Mouse (Mus musculus): ENCODE data around the gene Rbmx. TPM values are rescaled to one million over a fixed set of nuclear protein-coding genes. Genes with fewer than 3 reads are reported as not detected.

Rbmx gene
- 0.97 and 1.1 TPM in 2 replicates for polyA plus RNA-seq (2012)

DNA sequence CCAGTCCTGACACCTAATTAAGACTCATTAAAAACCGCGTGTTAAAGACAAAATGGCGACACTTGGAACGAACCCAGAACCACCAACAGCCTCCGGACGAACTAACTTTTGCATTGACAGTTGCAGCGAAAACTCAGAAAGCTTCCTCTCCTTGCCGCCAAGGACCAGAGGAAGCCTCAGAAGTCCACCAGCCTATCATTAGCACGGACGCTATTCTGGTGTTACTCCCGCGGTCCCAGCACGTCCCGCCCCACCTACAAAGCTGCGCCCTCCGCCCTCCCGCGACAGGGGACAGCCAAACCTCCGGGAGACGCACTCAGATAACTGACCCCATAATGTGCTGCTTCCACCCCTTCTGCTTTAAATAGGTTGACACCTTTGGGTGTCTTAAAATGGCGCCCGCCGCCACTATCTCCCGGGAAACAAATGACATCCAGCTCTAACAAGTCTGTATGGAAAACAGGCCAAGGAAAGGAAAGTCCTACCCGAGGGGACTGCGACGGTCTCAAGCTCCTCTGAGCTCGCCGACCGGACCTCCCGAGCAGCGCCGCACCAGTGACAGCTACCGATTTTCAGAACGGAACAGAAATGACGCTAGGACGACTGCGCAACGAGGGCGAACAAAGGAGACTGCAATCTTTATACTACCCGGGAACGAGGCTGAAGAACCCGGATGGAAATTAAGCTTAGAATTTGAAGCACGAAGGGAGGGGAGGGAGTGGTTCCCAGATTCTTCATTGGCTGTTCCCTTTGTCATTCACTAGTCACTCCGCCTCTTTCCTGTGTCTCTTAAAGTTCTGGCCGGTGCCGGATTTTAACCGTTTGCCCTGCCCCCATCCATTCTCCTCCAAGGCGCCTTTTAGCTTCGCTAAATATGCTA, at the start of gene Rbmx:
TSS of gene Rbmx (minus strand) at position 670 of the 880 bp plus-strand sequence.
- Histone ChIP-seq H3K36me3 (ENCODE audit: control insufficient read depth) (peaks cover 31% of the 10 kb centered on the region), H3K27me3 (ENCODE audit: control insufficient read depth) (no peaks in the 10 kb centered on the region), H3K9me3 (ENCODE audit: control insufficient read depth, low read length) (0 out of 2 replicates have a peak, but pooled peaks cover 3% of the 10 kb centered on the region), H3K4me1 (ENCODE audit: control insufficient read depth) (peaks cover 6% of the 10 kb centered on the region), H3K4me3 (replicated peaks) (peak within 1 kb of the TSS; percentile 81)
- TF ChIP-seq GATA1 (IDR thresholded peaks at IDR 0.05; ENCODE audit: low read length) (no peak), TAL1 (IDR thresholded peaks at IDR 0.05; ENCODE audit: low read length) (no peak)

DNA sequence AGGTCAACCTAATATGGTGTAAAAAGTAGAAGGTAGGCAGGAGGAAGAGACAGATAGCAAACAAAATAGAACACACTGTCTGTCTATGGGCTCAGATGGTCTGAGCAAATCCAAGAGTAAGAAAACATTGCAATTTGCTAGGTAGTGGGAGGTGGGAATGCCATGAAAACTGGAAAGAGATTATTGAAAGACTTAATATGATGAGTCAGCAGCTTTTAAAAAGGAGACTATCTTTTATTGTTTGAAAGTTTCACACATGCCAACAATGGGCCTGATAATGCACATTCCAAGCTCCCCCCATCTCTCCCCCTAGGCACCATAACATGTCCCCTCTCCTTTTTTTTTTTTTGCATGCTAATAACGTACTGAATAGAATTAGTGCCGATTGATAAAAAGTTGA, 41.1 kb upstream of the Rbmx start:
- no peak for TF ChIP-seq GATA1 (IDR thresholded peaks at IDR 0.05; ENCODE audit: low read length)
- TF ChIP-seq TAL1 (IDR thresholded peaks at IDR 0.05; ENCODE audit: low read length) = no peak
- Histone ChIP-seq H3K36me3 (ENCODE audit: control insufficient read depth) (no peaks in the 10 kb centered on the region), H3K27me3 (ENCODE audit: control insufficient read depth) (no peaks in the 10 kb centered on the region), H3K4me3 (replicated peaks) (no peak overlapping the region), H3K4me1 (ENCODE audit: control insufficient read depth) (no peaks in the 10 kb centered on the region), H3K9me3 (ENCODE audit: control insufficient read depth, low read length) (no peaks in the 10 kb centered on the region)

DNA sequence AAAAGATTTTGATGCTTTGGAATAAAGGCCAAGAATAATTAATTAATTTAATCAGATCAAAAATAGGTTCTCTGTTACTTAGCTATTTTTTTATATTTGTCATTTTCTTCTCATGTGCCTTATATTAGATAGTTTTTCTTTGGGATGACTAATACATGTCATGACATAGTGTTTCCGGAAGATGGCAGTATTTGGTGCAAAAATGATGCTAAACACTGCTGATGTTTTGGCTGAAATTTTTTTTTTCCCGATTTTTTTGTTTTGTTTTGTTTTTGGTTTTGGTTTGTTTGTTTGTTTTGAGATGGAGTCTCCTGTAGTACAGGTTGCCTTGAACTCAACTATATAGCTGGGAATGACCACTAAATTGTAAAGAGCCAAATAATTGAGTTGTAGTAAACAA, 38.8 kb upstream of the Rbmx start:
- H3K36me3 ChIP-seq (ENCODE audit: control insufficient read depth) = no peaks in the 10 kb centered on the region

DNA sequence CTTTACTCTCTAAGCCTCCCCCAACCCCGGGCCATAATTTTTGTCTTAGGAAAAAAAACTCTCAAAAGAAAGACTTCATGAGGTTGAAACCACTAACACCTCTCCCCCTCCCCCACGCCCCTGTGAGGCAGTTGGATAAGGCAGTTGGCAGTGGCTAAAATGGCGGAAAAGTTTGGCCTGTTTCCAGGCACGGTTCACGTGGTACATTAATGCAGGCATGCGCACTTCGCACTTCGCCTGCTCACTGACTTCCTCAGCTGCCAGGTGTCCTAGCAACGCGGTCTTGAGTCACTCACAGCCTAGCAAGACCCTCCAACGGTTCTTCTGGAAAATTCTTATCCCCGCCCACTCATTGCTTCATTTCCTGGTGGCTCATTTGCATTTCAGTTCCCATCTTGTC, 15.9 kb upstream of the Rbmx start, which contains the start of gene Gm364:
TSS of gene Gm364 (plus strand) at position 386 of the 400 bp plus-strand sequence.
- H3K4me1 ChIP-seq (ENCODE audit: control insufficient read depth) = no peaks in the 10 kb centered on the region
- no peak for TF ChIP-seq TAL1 (IDR thresholded peaks at IDR 0.05; ENCODE audit: low read length)
- TF ChIP-seq GATA1 (IDR thresholded peaks at IDR 0.05; ENCODE audit: low read length) = no peak
- H3K36me3 ChIP-seq (ENCODE audit: control insufficient read depth) = no peaks in the 10 kb centered on the region
- no peak within 1 kb of the TSS for H3K4me3 ChIP-seq (replicated peaks)
- H3K9me3 ChIP-seq (ENCODE audit: control insufficient read depth, low read length) = peaks cover 2% of the 10 kb centered on the region; the same call in 1 of the 2 replicates
- peaks cover 3% of the 10 kb centered on the region; the same call in 1 of the 2 replicates for H3K27me3 ChIP-seq (ENCODE audit: control insufficient read depth)

More for the DNA sequence above, 38.8 kb upstream of the Rbmx start:
- Histone ChIP-seq H3K4me3 (replicated peaks) (no peak overlapping the region), H3K9me3 (ENCODE audit: control insufficient read depth, low read length) (no peaks in the 10 kb centered on the region), H3K27me3 (ENCODE audit: control insufficient read depth) (no peaks in the 10 kb centered on the region), H3K4me1 (ENCODE audit: control insufficient read depth) (no peaks in the 10 kb centered on the region)
- no peak for TF ChIP-seq GATA1 (IDR thresholded peaks at IDR 0.05; ENCODE audit: low read length)
- no peak for TF ChIP-seq TAL1 (IDR thresholded peaks at IDR 0.05; ENCODE audit: low read length)

DNA sequence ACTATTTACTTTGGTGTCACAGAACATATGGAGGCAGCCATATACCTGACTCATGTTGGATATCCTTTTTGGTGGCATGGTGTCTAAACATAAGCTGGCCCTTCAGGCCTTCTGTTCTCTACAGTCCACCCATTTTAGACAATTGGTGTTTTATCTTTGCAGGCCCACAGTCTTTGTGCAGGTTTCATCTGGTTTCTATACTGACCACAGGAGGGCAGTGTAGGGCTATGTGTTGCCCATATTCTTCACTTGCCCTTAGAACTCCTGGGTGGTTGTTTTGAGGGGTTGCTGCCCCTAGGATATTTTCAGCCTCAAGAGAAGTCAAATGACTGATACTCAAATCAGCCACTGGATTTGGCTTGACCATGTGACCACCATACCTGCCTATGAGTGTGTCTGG, 10.8 kb upstream of the Rbmx start:
- H3K9me3 ChIP-seq (ENCODE audit: control insufficient read depth, low read length) = no peaks in the 10 kb centered on the region
- H3K4me1 ChIP-seq (ENCODE audit: control insufficient read depth) = no peaks in the 10 kb centered on the region
- TF ChIP-seq TAL1 (IDR thresholded peaks at IDR 0.05; ENCODE audit: low read length) (no peak), GATA1 (IDR thresholded peaks at IDR 0.05; ENCODE audit: low read length) (no peak)
- H3K36me3 ChIP-seq (ENCODE audit: control insufficient read depth) = no peaks in the 10 kb centered on the region
- H3K27me3 ChIP-seq (ENCODE audit: control insufficient read depth) = no peaks in the 10 kb centered on the region
- H3K4me3 ChIP-seq (replicated peaks) = no peak overlapping the region

DNA sequence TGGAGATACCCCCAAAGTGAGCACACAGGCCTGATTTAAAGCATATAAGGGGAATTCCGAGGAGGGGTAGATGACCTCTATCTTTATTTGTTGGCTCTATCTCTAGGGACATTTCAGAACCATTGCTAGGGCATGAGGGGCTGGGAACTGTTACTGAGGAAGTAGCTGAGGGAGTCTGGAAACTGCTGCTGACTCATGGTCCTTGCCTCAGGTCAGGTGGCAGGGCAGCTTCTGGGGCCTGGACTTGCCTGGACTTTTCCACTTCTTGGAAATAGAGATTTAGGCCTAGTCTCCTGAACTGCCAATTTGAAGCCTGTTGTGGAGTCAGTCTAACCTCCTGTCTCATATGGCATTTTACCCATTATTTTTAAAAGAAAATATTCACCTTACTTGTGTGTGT, 8.6 kb upstream of the Rbmx start:
- Histone ChIP-seq H3K36me3 (ENCODE audit: control insufficient read depth) (no peaks in the 10 kb centered on the region), H3K27me3 (ENCODE audit: control insufficient read depth) (no peaks in the 10 kb centered on the region), H3K9me3 (ENCODE audit: control insufficient read depth, low read length) (no peaks in the 10 kb centered on the region), H3K4me3 (replicated peaks) (no peak overlapping the region), H3K4me1 (ENCODE audit: control insufficient read depth) (no peaks in the 10 kb centered on the region)
- no peak for TF ChIP-seq GATA1 (IDR thresholded peaks at IDR 0.05; ENCODE audit: low read length)
- no peak for TF ChIP-seq TAL1 (IDR thresholded peaks at IDR 0.05; ENCODE audit: low read length)

DNA sequence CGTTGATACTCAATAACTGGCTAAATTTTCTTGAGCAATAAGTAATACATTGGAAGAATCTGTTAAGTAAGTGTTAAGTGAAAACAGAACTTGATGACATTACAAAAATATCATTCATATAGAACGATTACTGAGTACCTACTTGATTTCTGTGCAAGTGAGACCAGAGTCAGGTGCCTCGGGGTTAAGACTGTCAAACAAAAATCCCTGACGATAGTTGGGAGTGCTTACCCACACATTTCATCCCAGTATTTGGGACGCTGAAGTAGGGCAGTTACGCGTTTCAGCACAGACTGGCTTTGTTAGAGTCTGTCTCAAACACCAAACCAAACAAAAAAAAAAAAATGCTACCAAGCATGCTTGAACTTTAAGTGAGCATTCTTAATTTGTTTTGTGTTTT, 576 bp upstream of the Rbmx start:
- H3K27me3 ChIP-seq (ENCODE audit: control insufficient read depth) = no peaks in the 10 kb centered on the region
- TF ChIP-seq GATA1 (IDR thresholded peaks at IDR 0.05; ENCODE audit: low read length) = no peak
- TF ChIP-seq TAL1 (IDR thresholded peaks at IDR 0.05; ENCODE audit: low read length) = no peak
- H3K4me3 ChIP-seq (replicated peaks) = peak overlapping the region; percentile 81
- peaks cover 23% of the 10 kb centered on the region for H3K36me3 ChIP-seq (ENCODE audit: control insufficient read depth)
- H3K4me1 ChIP-seq (ENCODE audit: control insufficient read depth) = peaks cover 6% of the 10 kb centered on the region
- 0 out of 2 replicates have a peak, but pooled peaks cover 3% of the 10 kb centered on the region for H3K9me3 ChIP-seq (ENCODE audit: control insufficient read depth, low read length)

DNA sequence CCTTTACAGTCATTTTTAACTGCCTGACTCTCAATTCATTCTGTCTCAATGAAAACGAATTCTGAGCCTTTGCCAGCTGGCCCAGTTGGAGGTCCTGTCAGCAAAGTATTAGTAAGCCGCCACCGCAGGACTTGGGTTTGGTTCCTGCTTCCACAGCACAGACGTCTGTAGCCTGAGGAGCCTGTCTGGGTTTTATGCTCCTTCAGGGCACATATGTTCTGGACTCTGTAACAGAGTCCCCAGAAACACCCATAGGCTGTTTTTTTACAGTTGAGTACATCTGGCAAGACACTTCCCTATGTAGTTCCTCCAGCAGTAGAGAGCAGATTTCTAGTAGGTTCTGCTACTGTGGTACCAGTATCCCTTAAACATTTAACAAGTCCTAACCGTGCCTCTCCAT, 11.9 kb downstream of the Rbmx start:
- TF ChIP-seq GATA1 (IDR thresholded peaks at IDR 0.05; ENCODE audit: low read length) = no peak
- no peak for TF ChIP-seq TAL1 (IDR thresholded peaks at IDR 0.05; ENCODE audit: low read length)
- H3K36me3 ChIP-seq (ENCODE audit: control insufficient read depth) = peaks cover 96% of the 10 kb centered on the region
- H3K4me3 ChIP-seq (replicated peaks) = no peak overlapping the region
- H3K4me1 ChIP-seq (ENCODE audit: control insufficient read depth) = peaks cover 5% of the 10 kb centered on the region
- no peaks in the 10 kb centered on the region for H3K9me3 ChIP-seq (ENCODE audit: control insufficient read depth, low read length)
- no peaks in the 10 kb centered on the region for H3K27me3 ChIP-seq (ENCODE audit: control insufficient read depth)

DNA sequence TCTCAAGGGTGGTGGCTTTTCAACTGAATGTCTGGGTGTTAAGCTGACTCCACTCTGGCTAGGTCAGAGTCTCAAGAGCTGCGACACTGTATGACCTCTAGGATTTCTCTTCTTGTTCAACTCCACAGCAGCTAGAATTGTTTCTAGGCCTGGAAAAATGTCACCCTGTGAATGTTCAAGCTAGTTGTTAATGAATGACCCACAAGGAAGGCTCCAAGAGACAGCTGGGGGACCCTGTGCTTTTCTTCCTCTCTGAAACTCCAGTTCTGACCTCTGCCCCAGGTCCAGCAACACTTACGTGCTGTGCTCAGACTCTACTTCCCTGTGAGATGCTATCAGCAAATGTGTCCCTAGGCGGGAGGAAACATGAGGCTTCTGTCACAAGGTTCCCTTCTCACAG, 14.3 kb downstream of the Rbmx start:
- Histone ChIP-seq H3K36me3 (ENCODE audit: control insufficient read depth) (peaks cover 78% of the 10 kb centered on the region), H3K4me1 (ENCODE audit: control insufficient read depth) (peaks cover 15% of the 10 kb centered on the region), H3K9me3 (ENCODE audit: control insufficient read depth, low read length) (no peaks in the 10 kb centered on the region), H3K4me3 (replicated peaks) (no peak overlapping the region), H3K27me3 (ENCODE audit: control insufficient read depth) (no peaks in the 10 kb centered on the region)
- TF ChIP-seq TAL1 (IDR thresholded peaks at IDR 0.05; ENCODE audit: low read length) (no peak), GATA1 (IDR thresholded peaks at IDR 0.05; ENCODE audit: low read length) (no peak)
